Mouse (Mus musculus): ENCODE data around the gene Ywhaq. TPM values are rescaled to one million over a fixed set of nuclear protein-coding genes. Genes with fewer than 3 reads are reported as not detected.
A peak's percentile ranks its signal among the peaks of the same experiment; 100 is the strongest.

Gene Ywhaq
- total and polyA plus RNA-seq, 3 experiments = 217 to 392 (median 234) TPM

- TF ChIP-seq POLR2AphosphoS2 (IDR thresholded peaks at IDR 0.05; ENCODE audit: low read depth, low read length) = no peak
- TF ChIP-seq TBP (conservative IDR thresholded peaks at IDR 0.05; ENCODE audit: low read depth, low read length) = no peak
- TF ChIP-seq UBTF (IDR thresholded peaks at IDR 0.05; ENCODE audit: low read depth, low read length) = no peak
- no peak for TF ChIP-seq CTCF (conservative IDR thresholded peaks at IDR 0.05 in 1 of 2, IDR thresholded peaks at IDR 0.05 in 1 of 2; ENCODE audit: low read depth in 2 of 2, low read length in 2 of 2)
- no peak for TF ChIP-seq PAX5 (IDR thresholded peaks at IDR 0.05; ENCODE audit: low read length)
- 0 out of 2 replicates have a peak, but pooled peaks have one; percentile 4 for TF ChIP-seq USF1 (IDR thresholded peaks at IDR 0.05; ENCODE audit: low read depth, low read length)
- no peak for TF ChIP-seq CHD2 (IDR thresholded peaks at IDR 0.05; ENCODE audit: low read length)
- TF ChIP-seq ZMIZ1 (IDR thresholded peaks at IDR 0.05; ENCODE audit: low read depth, low read length) = no peak
These were observed 47.3 kb downstream of the Ywhaq start (continued) for GRCm38 (mm10) chr12:21370035-21370611.

GRCm38 (mm10) chr12:21369087-21369410 lies 48.4 kb downstream of the Ywhaq start:
- Histone ChIP-seq H3K9ac (ENCODE audit: insufficient read depth, low read depth) (peak overlapping the region; percentile 46; the same call in 1 of the 2 replicates), H3K79me2 (replicated peaks; ENCODE audit: control insufficient read depth, extremely low read depth, insufficient read depth, poor library complexity, severe bottlenecking) (peaks cover 76% of the 10 kb centered on the region), H3K27ac (ENCODE audit: insufficient read depth, low read depth) (peak overlapping the region; percentile 55), H3K36me3 (replicated peaks in 1 of 2; ENCODE audit: control insufficient read depth in 1 of 2, insufficient read depth in 1 of 2, low read length in 1 of 2) (peaks cover 2 to 23% of the 10 kb centered on the region in 2 experiments), H3K4me1 (ENCODE audit: control insufficient read depth in 1 of 2, insufficient read depth in 2 of 2) (peaks cover 6 to 41% of the 10 kb centered on the region in 2 experiments; a peak in 2 of 4 replicates), H3K4me3 (replicated peaks in 1 of 3; ENCODE audit: low read depth in 2 of 3, low read length in 2 of 3, poor library complexity in 1 of 3) (peak overlapping the region in 2 of 3 experiments; percentile 39 to 43), H3K9me3 (replicated peaks; ENCODE audit: low read length) (no peaks in the 10 kb centered on the region), H3K4me2 (ENCODE audit: insufficient read depth, low read depth, poor library complexity, severe bottlenecking) (peak overlapping the region; percentile 84), H3K27me3 (replicated peaks) (no peaks in the 10 kb centered on the region)
- dilution Hi-C loops (cut with MboI; ENCODE audit: extremely low pct_ligation_motif_present, extremely low pct_unique_long_range_greater_than_20kb, low sequenced_read_pairs) (no loop called here), in situ Hi-C loops (cut with MboI; ENCODE audit: low pct_ligation_motif_present, low pct_unique_long_range_greater_than_20kb, low sequenced_read_pairs) (no loop called here)
- TF ChIP-seq MYC (IDR thresholded peaks at IDR 0.05; ENCODE audit: low read depth, low read length) (0 out of 2 replicates have a peak, but pooled peaks have one; percentile 38), TBP (conservative IDR thresholded peaks at IDR 0.05; ENCODE audit: low read depth, low read length) (0 out of 2 replicates have a peak, but pooled peaks have one; percentile 9), JUND (conservative IDR thresholded peaks at IDR 0.05; ENCODE audit: low read depth, low read length) (no peak; the same call in 1 of the 2 replicates), BHLHE40 (IDR thresholded peaks at IDR 0.05; ENCODE audit: low read depth, low read length) (peak; percentile 32)
- peak; percentile 51 for DNase-seq (ENCODE audit: extremely low read depth)

- peak overlapping the region; percentile 46; the same call in 1 of the 2 replicates for H3K9ac ChIP-seq (ENCODE audit: insufficient read depth, low read depth)
- TF ChIP-seq HCFC1 (IDR thresholded peaks at IDR 0.05; ENCODE audit: low read depth, low read length) = peak; percentile 32
- peak; percentile 43; the same call in 1 of the 2 replicates for TF ChIP-seq MAX (IDR thresholded peaks at IDR 0.05; ENCODE audit: low read length)
- TF ChIP-seq EP300 (IDR thresholded peaks at IDR 0.05; ENCODE audit: low read length) = no peak
- no peak for TF ChIP-seq MAFK (IDR thresholded peaks at IDR 0.05; ENCODE audit: insufficient replicate concordance, low read length)
- no peak for TF ChIP-seq JUN (IDR thresholded peaks at IDR 0.05; ENCODE audit: insufficient read depth, low read depth, low read length)
- TF ChIP-seq BHLHE40 (IDR thresholded peaks at IDR 0.05; ENCODE audit: low read depth, low read length) = no peak; the same call in 1 of the 2 replicates
- TF ChIP-seq USF1 (IDR thresholded peaks at IDR 0.05; ENCODE audit: low read depth, low read length) = no peak
- TF ChIP-seq POLR2AphosphoS2 (IDR thresholded peaks at IDR 0.05; ENCODE audit: low read depth, low read length) = no peak
- TF ChIP-seq MXI1 (IDR thresholded peaks at IDR 0.05; ENCODE audit: low read depth, low read length) = peak; percentile 60
- TF ChIP-seq GABPA (IDR thresholded peaks at IDR 0.05; ENCODE audit: insufficient replicate concordance, low read depth, low read length) = no peak
- TF ChIP-seq SIN3A (IDR thresholded peaks at IDR 0.05; ENCODE audit: low read length) = peak; percentile 73; the same call in 1 of the 2 replicates
- TF ChIP-seq CHD1 (IDR thresholded peaks at IDR 0.05; ENCODE audit: low read depth, low read length) = no peak
- peaks cover 2 to 26% of the 10 kb centered on the region in 2 experiments for H3K36me3 ChIP-seq (replicated peaks in 1 of 2; ENCODE audit: control insufficient read depth in 1 of 2, insufficient read depth in 1 of 2, low read length in 1 of 2)
- in situ Hi-C loops (cut with MboI; ENCODE audit: low pct_ligation_motif_present, low pct_unique_long_range_greater_than_20kb, low sequenced_read_pairs) (no loop called here), dilution Hi-C loops (cut with MboI; ENCODE audit: extremely low pct_ligation_motif_present, extremely low pct_unique_long_range_greater_than_20kb, low sequenced_read_pairs) (no loop called here)
- H3K27ac ChIP-seq (ENCODE audit: insufficient read depth, low read depth) = peak overlapping the region; percentile 55
- DNase-seq (ENCODE audit: extremely low read depth) = no peak
- peaks cover 6 to 41% of the 10 kb centered on the region in 2 experiments; a peak in 2 of 4 replicates for H3K4me1 ChIP-seq (ENCODE audit: control insufficient read depth in 1 of 2, insufficient read depth in 2 of 2)
- H3K4me3 ChIP-seq (replicated peaks in 1 of 3; ENCODE audit: low read depth in 2 of 3, low read length in 2 of 3, poor library complexity in 1 of 3) = peak overlapping the region in 2 of 3 experiments; percentile 39 to 43
- peaks cover 79% of the 10 kb centered on the region for H3K79me2 ChIP-seq (replicated peaks; ENCODE audit: control insufficient read depth, extremely low read depth, insufficient read depth, poor library complexity, severe bottlenecking)
- no peaks in the 10 kb centered on the region for H3K9me3 ChIP-seq (replicated peaks; ENCODE audit: low read length)
- peak overlapping the region; percentile 84 for H3K4me2 ChIP-seq (ENCODE audit: insufficient read depth, low read depth, poor library complexity, severe bottlenecking)
- no peaks in the 10 kb centered on the region for H3K27me3 ChIP-seq (replicated peaks)
These were observed 48.9 kb downstream of the Ywhaq start for GRCm38 (mm10) chr12:21368376-21369086.
